Mouse (Mus musculus) right cerebral cortex, postnatal 36 days (tissue): ENCODE data around the gene Gm128.

ENCODE experiments used
- DNase-seq, 2 experiments: peaks; one replicate each; pipeline ENCODE4 v3.0.0; 2022; ENCODE audit warnings: low spot score in 2 of 2, mixed read lengths in 1 of 2

The Gm128 gene

GRCm38 (mm10) chr3:95241498-95241897 is at the start of gene Gm128:
Gene Gm128 (minus strand): TSS chr3:95241598.
- DNase-seq: no peak

- no peak for DNase-seq
These were observed 49.6 kb upstream of the Gm128 start for GRCm38 (mm10) chr3:95291041-95291440.

- DNase-seq: no peak
These were observed 48.8 kb upstream of the Gm128 start for GRCm38 (mm10) chr3:95290156-95290555.

- DNase-seq: no peak
These were observed 48.0 kb upstream of the Gm128 start for GRCm38 (mm10) chr3:95289419-95289818.

GRCm38 (mm10) chr3:95287541-95287940 is 46.1 kb upstream of the Gm128 start:
- no peak for DNase-seq

- DNase-seq: no peak
These were observed 45.1 kb upstream of the Gm128 start for GRCm38 (mm10) chr3:95286510-95286909.

- no peak for DNase-seq
These were observed 44.6 kb upstream of the Gm128 start for GRCm38 (mm10) chr3:95286011-95286410.

GRCm38 (mm10) chr3:95285390-95285789 is 44.0 kb upstream of the Gm128 start:
- no peak for DNase-seq

- DNase-seq: no peak
These were observed 43.3 kb upstream of the Gm128 start for GRCm38 (mm10) chr3:95284501-95285281.

GRCm38 (mm10) chr3:95284062-95284461 is 42.7 kb upstream of the Gm128 start:
- no peak for DNase-seq

- no peak for DNase-seq
These were observed 42.2 kb upstream of the Gm128 start for GRCm38 (mm10) chr3:95283589-95283941.

GRCm38 (mm10) chr3:95282865-95283588 is 41.6 kb upstream of the Gm128 start:
- peak; percentile 49 to 57 for DNase-seq

GRCm38 (mm10) chr3:95282381-95282864 is 41.0 kb upstream of the Gm128 start:
- no peak for DNase-seq

- peak; percentile 97 to 98 for DNase-seq
These were observed 40.1 kb upstream of the Gm128 start, which contains the start of the genes Mindy1 and Prune1 for GRCm38 (mm10) chr3:95281216-95282126. Gene Mindy1 (plus strand): TSS chr3:95281345. Gene Prune1 (minus strand): TSS chr3:95282076.

GRCm38 (mm10) chr3:95280747-95281146 is 39.3 kb upstream of the Gm128 start:
- no peak for DNase-seq

GRCm38 (mm10) chr3:95277149-95277551 is 35.8 kb upstream of the Gm128 start:
- no peak for DNase-seq

GRCm38 (mm10) chr3:95276428-95276934 is 35.1 kb upstream of the Gm128 start:
- no peak for DNase-seq

- no peak for DNase-seq
These were observed 33.8 kb upstream of the Gm128 start for GRCm38 (mm10) chr3:95275161-95275560.

- DNase-seq: no peak
These were observed 33.1 kb upstream of the Gm128 start for GRCm38 (mm10) chr3:95274453-95274852.

- DNase-seq: no peak
These were observed 32.1 kb upstream of the Gm128 start for GRCm38 (mm10) chr3:95273471-95273870.

GRCm38 (mm10) chr3:95270766-95271364 is 29.5 kb upstream of the Gm128 start:
- no peak for DNase-seq
